Mouse (Mus musculus) retina, postnatal 7 days (tissue): Measurements from ENCODE around the gene Csf2ra.
A peak's percentile ranks its signal among the peaks of the same experiment; 100 is the strongest.
"Not testable (repeated sequence)": the region's sequence is repeated elsewhere in the genome, so short reads cannot be mapped to it uniquely, and the experiment has no call there.

Experiments used
- DNase-seq: peaks from one replicate; pipeline ENCODE4 v3.0.0-alpha.2; 2012; ENCODE audit warnings: low read depth, low spot score

The Csf2ra gene

GRCm38 (mm10) chr19:61224678-61225525 is 3.3 kb downstream of the Csf2ra start:
- no peak for DNase-seq

GRCm38 (mm10) chr19:61223706-61224328 is 4.4 kb downstream of the Csf2ra start:
- peak; percentile 4 for DNase-seq

- DNase-seq, result not testable (repeated sequence)
These were observed 20.7 kb downstream of the Csf2ra start for GRCm38 (mm10) chr19:61207506-61207905.

GRCm38 (mm10) chr19:61199836-61200235 is 28.4 kb downstream of the Csf2ra start:
- no peak for DNase-seq

- peak; percentile 56 for DNase-seq
These were observed 28.9 kb downstream of the Csf2ra start for GRCm38 (mm10) chr19:61199316-61199715.

- DNase-seq, result not testable (repeated sequence)
These were observed 44.6 kb downstream of the Csf2ra start, which contains the start of gene Gm6020 for GRCm38 (mm10) chr19:61183590-61183989. Gm6020 (plus strand) TSS chr19:61183890.

- no peak for DNase-seq
These were observed 52.4 kb downstream of the Csf2ra start, which contains the start of gene Gm7102 for GRCm38 (mm10) chr19:61175756-61176324. Gm7102 (minus strand) TSS chr19:61176309.
